Mouse (Mus musculus): Measurements from ENCODE around the gene Pde8a.

DNA sequence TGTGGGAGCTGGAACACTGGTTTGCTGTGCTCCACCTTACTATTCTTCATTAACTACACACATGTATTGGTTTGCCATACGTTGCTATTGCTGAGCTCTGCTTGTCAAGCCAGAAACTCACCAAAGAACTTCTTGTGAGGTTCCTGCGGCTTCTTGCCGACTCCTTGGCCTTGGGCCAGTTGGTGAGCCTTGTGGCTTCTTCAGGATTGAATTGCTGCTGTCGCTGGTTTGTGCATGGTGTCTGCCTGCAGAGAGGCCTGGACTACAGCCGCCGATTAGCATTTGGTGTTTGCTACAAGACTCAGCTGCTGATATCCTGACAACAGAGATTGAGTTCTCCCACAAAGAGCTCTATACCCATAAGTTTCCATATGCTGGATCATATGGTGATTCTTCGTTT is 10.9 kb downstream of the Pde8a start:
- TF ChIP-seq POLR2A (IDR thresholded peaks at IDR 0.05; ENCODE audit: extremely low read depth, insufficient read depth, low read length) (no peak), CTCF (IDR thresholded peaks at IDR 0.05; ENCODE audit: extremely low read depth, insufficient read depth, low read length) (no peak)
